Mouse (Mus musculus): ENCODE data around the gene Tmf1. TPM values are rescaled to one million over a fixed set of nuclear protein-coding genes. Genes with fewer than 3 reads are reported as not detected.

Gene Tmf1
- polyA plus RNA-seq, 1 experiment from 2014 or later, result 34.2 TPM

DNA sequence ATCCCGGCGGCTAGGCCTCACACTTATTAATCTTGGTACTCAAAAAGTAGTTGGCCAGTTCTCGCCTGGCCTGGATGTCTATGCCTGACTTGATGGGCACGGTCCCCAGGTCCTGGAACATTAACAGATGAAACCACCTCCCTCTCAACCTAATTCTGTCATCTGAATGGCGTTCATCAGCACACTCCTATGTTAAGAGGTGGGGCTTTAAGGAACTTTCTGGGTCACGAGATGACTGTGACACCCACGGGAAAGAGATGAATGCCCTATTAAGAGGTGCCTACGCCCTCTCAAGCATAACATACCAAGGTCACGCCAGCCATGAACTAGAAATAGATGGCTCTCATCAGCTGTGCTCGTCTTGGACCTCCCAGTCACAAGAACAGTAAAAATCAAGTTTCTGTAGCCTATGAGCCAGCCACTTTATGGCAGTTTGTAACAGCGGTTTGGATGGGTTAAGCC, 476 bp upstream of the Tmf1 start:
- Histone ChIP-seq H3K4me2 (ENCODE audit: low read depth, low read length) (peak overlapping the region; percentile 65), H3K9ac (replicated peaks; ENCODE audit: low read length) (peak overlapping the region; percentile 96), H3K4me1 (ENCODE audit: control insufficient read depth, insufficient read depth, low read length) (no peaks in the 10 kb centered on the region), H3K27me3 (ENCODE audit: control insufficient read depth, insufficient read depth, low read length) (no peaks in the 10 kb centered on the region), H3K4me3 (ENCODE audit: low read depth, low read length) (peak overlapping the region; percentile 83), H3K9me3 (replicated peaks; ENCODE audit: control insufficient read depth, low read length) (no peaks in the 10 kb centered on the region), H3K36me3 (replicated peaks; ENCODE audit: control insufficient read depth, insufficient read depth, low read depth, low read length) (no peaks in the 10 kb centered on the region; the same call in 1 of the 2 replicates), H3K27ac (replicated peaks; ENCODE audit: low read depth, low read length) (peak overlapping the region; percentile 84)
- ATAC-seq (replicated peaks; ENCODE audit: insufficient number of reproducible peaks, low FRiP score, low TSS enrichment, low read depth), result peak; percentile 68
- 9% methylated on average over 11 of the region's 11 CpGs for WGBS
- DNase-seq (ENCODE audit: low spot score), result no peak

DNA sequence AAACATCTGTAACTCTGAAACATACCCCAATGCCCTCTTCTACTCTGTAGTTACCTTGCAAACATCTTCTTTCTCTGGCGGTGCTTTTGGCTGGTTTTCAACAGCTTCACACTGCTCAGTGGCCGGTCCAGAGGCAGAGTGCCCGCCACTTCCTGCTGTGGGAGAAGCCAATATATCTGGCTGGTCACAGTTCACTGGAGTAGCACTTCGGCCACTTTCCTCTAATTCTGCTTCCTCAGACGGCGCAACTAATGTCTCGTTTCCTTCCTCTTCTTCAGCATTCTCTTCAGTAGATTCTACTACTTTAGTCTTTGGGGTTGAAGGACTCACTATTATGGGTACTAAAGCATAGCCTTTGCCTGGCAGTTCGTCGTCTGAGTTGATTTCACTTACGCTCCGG, 3.2 kb downstream of the Tmf1 start:
- Histone ChIP-seq H3K4me2 (ENCODE audit: low read depth, low read length) (no peak overlapping the region), H3K9ac (replicated peaks; ENCODE audit: low read length) (no peak overlapping the region), H3K27me3 (ENCODE audit: control insufficient read depth, insufficient read depth, low read length) (no peaks in the 10 kb centered on the region), H3K36me3 (replicated peaks; ENCODE audit: control insufficient read depth, insufficient read depth, low read depth, low read length) (no peaks in the 10 kb centered on the region; the same call in 1 of the 2 replicates), H3K9me3 (replicated peaks; ENCODE audit: control insufficient read depth, low read length) (no peaks in the 10 kb centered on the region), H3K27ac (replicated peaks; ENCODE audit: low read depth, low read length) (no peak overlapping the region), H3K4me3 (ENCODE audit: low read depth, low read length) (no peak overlapping the region), H3K4me1 (ENCODE audit: control insufficient read depth, insufficient read depth, low read length) (no peaks in the 10 kb centered on the region)
- 78% methylated on average over 11 of the region's 11 CpGs for WGBS
- DNase-seq (ENCODE audit: low spot score), result no peak
- no peak for ATAC-seq (replicated peaks; ENCODE audit: insufficient number of reproducible peaks, low FRiP score, low TSS enrichment, low read depth)

GRCm38 (mm10) chr6:97150156-97150555, 28.8 kb downstream of the Tmf1 start:
- 78% methylated on average over 6 of the region's 6 CpGs for WGBS
- no peak overlapping the region for H3K27ac ChIP-seq (replicated peaks; ENCODE audit: low read depth, low read length)
- no peaks in the 10 kb centered on the region for H3K27me3 ChIP-seq (ENCODE audit: control insufficient read depth, insufficient read depth, low read length)
- DNase-seq (ENCODE audit: low spot score) (no peak), ATAC-seq (replicated peaks; ENCODE audit: insufficient number of reproducible peaks, low FRiP score, low TSS enrichment, low read depth) (no peak)
- H3K4me2 ChIP-seq (ENCODE audit: low read depth, low read length), result no peak overlapping the region
- no peaks in the 10 kb centered on the region; the same call in none of the 2 replicates for H3K4me1 ChIP-seq (ENCODE audit: control insufficient read depth, insufficient read depth, low read length)
- H3K9ac ChIP-seq (replicated peaks; ENCODE audit: low read length), result no peak overlapping the region
- no peak overlapping the region for H3K4me3 ChIP-seq (ENCODE audit: low read depth, low read length)
- no peaks in the 10 kb centered on the region for H3K36me3 ChIP-seq (replicated peaks; ENCODE audit: control insufficient read depth, insufficient read depth, low read depth, low read length)
- H3K9me3 ChIP-seq (replicated peaks; ENCODE audit: control insufficient read depth, low read length), result no peaks in the 10 kb centered on the region

DNA sequence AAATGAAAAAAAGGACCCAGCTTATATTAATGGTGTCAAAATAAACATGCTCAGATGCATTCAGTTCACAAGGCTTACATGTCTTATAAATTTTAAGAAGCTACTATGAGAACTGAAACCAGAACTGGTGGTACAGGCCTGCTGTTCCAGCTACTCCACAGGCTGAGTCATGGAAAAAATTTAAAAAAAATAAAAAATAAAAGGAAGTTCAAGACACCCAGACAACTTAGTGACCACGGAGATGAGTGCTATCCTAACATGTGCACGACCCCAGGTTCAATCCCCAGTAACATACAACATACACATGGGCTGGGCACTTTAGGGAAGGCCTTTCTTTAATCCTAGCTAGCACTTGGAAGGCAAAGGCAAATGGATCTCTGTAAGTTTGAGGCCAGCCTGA, 29.2 kb downstream of the Tmf1 start:
- Histone ChIP-seq H3K9me3 (replicated peaks; ENCODE audit: control insufficient read depth, low read length) (no peaks in the 10 kb centered on the region), H3K27ac (replicated peaks; ENCODE audit: low read depth, low read length) (no peak overlapping the region), H3K9ac (replicated peaks; ENCODE audit: low read length) (no peak overlapping the region), H3K4me2 (ENCODE audit: low read depth, low read length) (no peak overlapping the region), H3K4me3 (ENCODE audit: low read depth, low read length) (no peak overlapping the region), H3K4me1 (ENCODE audit: control insufficient read depth, insufficient read depth, low read length) (no peaks in the 10 kb centered on the region; the same call in none of the 2 replicates), H3K36me3 (replicated peaks; ENCODE audit: control insufficient read depth, insufficient read depth, low read depth, low read length) (no peaks in the 10 kb centered on the region), H3K27me3 (ENCODE audit: control insufficient read depth, insufficient read depth, low read length) (no peaks in the 10 kb centered on the region)
- 88% methylated on average over 2 of the region's 2 CpGs for WGBS
- ATAC-seq (replicated peaks; ENCODE audit: insufficient number of reproducible peaks, low FRiP score, low TSS enrichment, low read depth) (no peak), DNase-seq (ENCODE audit: low spot score) (no peak)

DNA sequence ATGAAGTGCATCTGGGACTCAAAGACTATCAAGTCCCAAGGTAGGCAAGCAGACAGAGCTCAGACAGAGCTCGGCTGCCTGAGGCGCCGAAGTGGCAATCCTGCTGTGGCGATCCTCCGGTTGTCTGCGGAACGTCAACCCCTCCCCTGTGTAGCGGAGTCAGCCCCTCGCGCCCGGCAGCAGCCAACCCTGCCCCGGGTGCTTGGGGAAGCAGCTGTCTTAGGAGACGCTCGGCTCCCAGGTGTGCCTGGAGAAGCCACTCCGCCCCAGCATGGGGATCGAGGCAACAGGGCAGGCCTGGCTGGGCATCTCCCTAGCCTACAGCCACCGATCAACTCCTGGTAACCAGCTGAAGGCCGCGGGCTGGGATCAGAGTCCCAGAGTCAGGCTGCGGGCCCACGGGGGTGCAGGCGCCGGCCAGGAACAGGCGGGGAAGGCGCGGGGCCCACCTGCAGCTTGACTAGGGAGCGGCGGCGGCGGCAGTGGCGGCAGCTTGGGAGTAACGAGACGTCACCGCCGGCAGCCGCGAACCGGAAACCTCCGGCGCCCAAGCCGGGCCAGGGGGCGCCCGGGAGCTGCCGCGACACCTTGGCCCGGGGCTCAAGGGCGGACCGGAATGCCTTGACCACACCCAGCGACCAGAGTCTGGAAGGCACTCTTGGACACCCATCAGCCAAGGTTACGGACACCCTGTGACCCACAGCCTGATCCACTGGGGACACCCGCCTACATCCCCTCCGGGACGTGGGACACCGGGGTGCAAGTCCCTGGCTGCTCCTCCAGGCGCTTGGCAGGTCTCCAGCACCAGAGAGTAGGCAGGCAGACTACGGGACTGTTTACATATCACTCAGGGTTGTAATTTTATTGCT, 30.3 kb downstream of the Tmf1 start, which contains the start of gene Eogt:
Gene Eogt (minus strand): TSS at position 800 of the 869 bp plus-strand sequence.
- Histone ChIP-seq H3K9ac (replicated peaks; ENCODE audit: low read length) (peak within 1 kb of the TSS; percentile 84), H3K36me3 (replicated peaks; ENCODE audit: control insufficient read depth, insufficient read depth, low read depth, low read length) (no peaks in the 10 kb centered on the region), H3K4me3 (ENCODE audit: low read depth, low read length) (peak within 1 kb of the TSS; percentile 64), H3K27me3 (ENCODE audit: control insufficient read depth, insufficient read depth, low read length) (no peaks in the 10 kb centered on the region), H3K4me1 (ENCODE audit: control insufficient read depth, insufficient read depth, low read length) (no peaks in the 10 kb centered on the region; the same call in none of the 2 replicates), H3K27ac (replicated peaks; ENCODE audit: low read depth, low read length) (peak within 1 kb of the TSS; percentile 47; the same call in 1 of the 2 replicates), H3K4me2 (ENCODE audit: low read depth, low read length) (peak within 1 kb of the TSS; percentile 97), H3K9me3 (replicated peaks; ENCODE audit: control insufficient read depth, low read length) (no peaks in the 10 kb centered on the region)
- peak; percentile 65 for DNase-seq (ENCODE audit: low spot score)
- peak; percentile 73 for ATAC-seq (replicated peaks; ENCODE audit: insufficient number of reproducible peaks, low FRiP score, low TSS enrichment, low read depth)
- 1% methylated on average over 56 of the region's 56 CpGs for WGBS

DNA sequence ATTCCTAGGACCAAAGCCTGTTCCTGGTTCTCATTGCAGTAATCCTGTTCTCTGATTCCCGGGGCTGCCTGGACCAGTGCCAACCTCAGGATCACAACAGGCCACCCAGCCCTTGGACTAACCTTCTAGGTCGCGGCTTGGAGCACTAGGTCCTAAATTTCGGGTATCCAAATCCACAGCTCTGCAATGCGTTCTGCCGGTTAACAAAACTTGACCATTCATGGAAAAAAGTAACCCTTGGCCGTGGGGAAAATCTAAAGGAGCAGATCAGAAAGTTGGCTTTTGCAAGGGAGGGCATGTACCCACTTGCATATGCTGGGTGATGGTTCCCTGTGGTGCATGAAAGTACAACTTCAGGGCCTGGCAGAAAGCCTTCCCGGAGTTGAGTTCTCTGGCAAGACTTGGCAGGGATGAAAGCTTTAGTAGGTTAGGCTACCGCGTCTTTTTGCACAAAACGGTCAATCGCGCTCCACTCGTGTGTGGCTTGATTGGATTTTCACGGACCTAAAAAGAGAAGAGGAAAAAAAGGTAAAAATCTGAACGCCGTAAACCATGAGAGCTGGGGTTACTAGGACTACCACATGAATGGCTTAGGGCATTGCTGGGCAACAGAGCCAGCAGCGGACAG, 31.1 kb downstream of the Tmf1 start:
- 16% methylated on average over 18 of the region's 18 CpGs for WGBS
- peak overlapping the region; percentile 84 for H3K9ac ChIP-seq (replicated peaks; ENCODE audit: low read length)
- DNase-seq (ENCODE audit: low spot score) (peak; percentile 53), ATAC-seq (replicated peaks; ENCODE audit: insufficient number of reproducible peaks, low FRiP score, low TSS enrichment, low read depth) (peak; percentile 67; the same call in 1 of the 2 replicates)
- H3K4me1 ChIP-seq (ENCODE audit: control insufficient read depth, insufficient read depth, low read length), result no peaks in the 10 kb centered on the region; the same call in none of the 2 replicates
- no peaks in the 10 kb centered on the region for H3K27me3 ChIP-seq (ENCODE audit: control insufficient read depth, insufficient read depth, low read length)
- H3K27ac ChIP-seq (replicated peaks; ENCODE audit: low read depth, low read length), result no peak overlapping the region; the same call in 1 of the 2 replicates
- peak overlapping the region; percentile 64 for H3K4me3 ChIP-seq (ENCODE audit: low read depth, low read length)
- peak overlapping the region; percentile 97 for H3K4me2 ChIP-seq (ENCODE audit: low read depth, low read length)
- no peaks in the 10 kb centered on the region for H3K9me3 ChIP-seq (replicated peaks; ENCODE audit: control insufficient read depth, low read length)
- no peaks in the 10 kb centered on the region for H3K36me3 ChIP-seq (replicated peaks; ENCODE audit: control insufficient read depth, insufficient read depth, low read depth, low read length)

GRCm38 (mm10) chr6:97145156-97145555, 33.8 kb downstream of the Tmf1 start:
- no peaks in the 10 kb centered on the region for H3K27me3 ChIP-seq (ENCODE audit: control insufficient read depth, insufficient read depth, low read length)
- no peaks in the 10 kb centered on the region; the same call in none of the 2 replicates for H3K4me1 ChIP-seq (ENCODE audit: control insufficient read depth, insufficient read depth, low read length)
- H3K4me3 ChIP-seq (ENCODE audit: low read depth, low read length), result no peak overlapping the region
- H3K27ac ChIP-seq (replicated peaks; ENCODE audit: low read depth, low read length), result no peak overlapping the region
- WGBS, result 91% methylated on average over 7 of the region's 7 CpGs
- H3K9ac ChIP-seq (replicated peaks; ENCODE audit: low read length), result no peak overlapping the region
- H3K36me3 ChIP-seq (replicated peaks; ENCODE audit: control insufficient read depth, insufficient read depth, low read depth, low read length), result no peaks in the 10 kb centered on the region
- no peak for DNase-seq (ENCODE audit: low spot score)
- no peak for ATAC-seq (replicated peaks; ENCODE audit: insufficient number of reproducible peaks, low FRiP score, low TSS enrichment, low read depth)
- no peaks in the 10 kb centered on the region for H3K9me3 ChIP-seq (replicated peaks; ENCODE audit: control insufficient read depth, low read length)
- H3K4me2 ChIP-seq (ENCODE audit: low read depth, low read length), result no peak overlapping the region
